In the genomic region with DNA sequence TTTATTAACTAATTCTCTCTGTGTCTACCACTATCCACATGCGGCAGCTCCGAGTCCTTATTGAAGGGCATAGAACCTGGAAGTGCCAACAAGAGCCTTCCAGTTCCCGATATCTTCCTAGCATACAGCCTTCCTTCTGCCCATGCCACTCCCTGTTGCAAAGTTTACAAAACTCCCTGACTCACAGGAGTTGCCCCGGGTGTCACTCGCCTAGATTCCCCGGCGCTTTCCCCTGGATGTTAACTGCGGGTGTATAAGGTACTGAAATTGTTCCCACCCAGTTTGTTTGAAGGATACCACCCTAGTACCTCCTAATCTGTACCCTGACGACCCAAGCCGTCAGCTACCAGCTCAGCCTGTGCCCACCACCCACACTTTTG, we compare ENCODE assay signal across 17 mouse cellular contexts.
DNase-seq lines count a peak whose midpoint lies in the region; ATAC-seq lines count a peak whose summit lies in the region.
"Had no signal": no experiment of that assay in that cellular context is flagged by ENCODE, and none has a peak within 500 bp of the region (broad histone marks: within the 10 kb centered on the region; RNA-seq: fewer than 3 reads in every experiment).

No protein-coding gene starts in this region.

- H3K9me3 ChIP-seq in heart, embryonic 13.5 days = no peaks in the 10 kb centered on the region
- no peaks in the 10 kb centered on the region for H3K9me3 ChIP-seq in heart, embryonic 12.5 days (replicated peaks)
- H3K9me3 ChIP-seq in lung, embryonic 16.5 days (ENCODE audit: control insufficient read depth, low read length) = no peaks in the 10 kb centered on the region
- H3K9me3 ChIP-seq: G1E; limb, embryonic 12.5 days had no signal

- H3K36me3 ChIP-seq in heart, embryonic 13.5 days = no peaks in the 10 kb centered on the region
- no peaks in the 10 kb centered on the region for H3K36me3 ChIP-seq in heart, embryonic 12.5 days
- no peaks in the 10 kb centered on the region for H3K36me3 ChIP-seq in lung, embryonic 16.5 days (ENCODE audit: control insufficient read depth, insufficient read depth, low read length)
- H3K36me3 ChIP-seq: G1E; limb, embryonic 12.5 days had no signal

- H3K9ac ChIP-seq in heart, embryonic 13.5 days = no peak overlapping the region
- H3K9ac ChIP-seq in heart, embryonic 12.5 days = no peak overlapping the region
- H3K9ac ChIP-seq in lung, embryonic 16.5 days (ENCODE audit: low read length) = no peak overlapping the region
- H3K9ac ChIP-seq: limb, embryonic 12.5 days had no signal

- peaks cover 16% of the 10 kb centered on the region for H3K4me1 ChIP-seq in heart, embryonic 13.5 days
- no peaks in the 10 kb centered on the region; the same call in 1 of the 2 replicates for H3K4me1 ChIP-seq in heart, embryonic 12.5 days (replicated peaks)
- H3K4me1 ChIP-seq in lung, embryonic 16.5 days (replicated peaks; ENCODE audit: control insufficient read depth, insufficient read depth, low read length) = peaks cover 10% of the 10 kb centered on the region

- H3K4me2 ChIP-seq in heart, embryonic 13.5 days = no peak overlapping the region
- no peak overlapping the region for H3K4me2 ChIP-seq in heart, embryonic 12.5 days
- no peak overlapping the region for H3K4me2 ChIP-seq in lung, embryonic 16.5 days (ENCODE audit: low read depth, low read length)
- H3K4me2 ChIP-seq: limb, embryonic 12.5 days had no signal

- peak; percentile 31 for DNase-seq in adrenal gland, adult 8-10 months
- DNase-seq in adrenal gland, adult (ENCODE audit: inconsistent age in 2 of 2, low spot score in 1 of 2) = no peak
- DNase-seq in lung, postnatal 10 days = no peak
- peak; percentile 68 for DNase-seq in fat pad, adult 2 months (ENCODE audit: extremely low read depth, low read depth, low spot score)
- no peak for DNase-seq in natural killer cell, adult 2 months (ENCODE audit: low spot score in 2 of 2)
- DNase-seq: cerebellum, adult 9-10 months; layer of hippocampus, adult 9-11 months; midbrain, embryonic 14.5 days; thymus, postnatal 14 days had no signal

- no peak for ATAC-seq in heart, embryonic 13.5 days (ENCODE audit: extremely low read depth, insufficient number of reproducible peaks, low FRiP score, low TSS enrichment)
- no peak for ATAC-seq in heart, embryonic 12.5 days (ENCODE audit: insufficient number of reproducible peaks, low FRiP score)
- ATAC-seq in lung, embryonic 16.5 days (ENCODE audit: low read depth) = 0 out of 2 replicates have a peak, but pooled peaks have one; percentile 13
- ATAC-seq: CD4-positive, CD25-positive, alpha-beta regulatory T cell, adult 4 months; hindbrain, postnatal 0 days had no signal

- peak overlapping the region; percentile 72 for H3K27ac ChIP-seq in heart, embryonic 13.5 days (replicated peaks)
- no peak overlapping the region for H3K27ac ChIP-seq in heart, embryonic 12.5 days (ENCODE audit: poor library complexity, severe bottlenecking)
- H3K27ac ChIP-seq in lung, embryonic 16.5 days (ENCODE audit: low read length) = peak overlapping the region; percentile 36; the same call in 1 of the 2 replicates
- H3K27ac ChIP-seq: hindbrain, postnatal 0 days; limb, embryonic 12.5 days had no signal

- WGBS in heart, embryonic 13.5 days = 74% methylated on average over 10 of the region's 10 CpGs
- WGBS in heart, embryonic 12.5 days = 85% methylated on average over 10 of the region's 10 CpGs
- 76% methylated on average over 10 of the region's 10 CpGs for WGBS in lung, embryonic 16.5 days

- no peak overlapping the region for H3K4me3 ChIP-seq in heart, embryonic 13.5 days
- H3K4me3 ChIP-seq in heart, embryonic 12.5 days = no peak overlapping the region
- no peak overlapping the region for H3K4me3 ChIP-seq in lung, embryonic 16.5 days (ENCODE audit: low read length)
- H3K4me3 ChIP-seq: limb, embryonic 12.5 days; myocyte had no signal

- no peaks in the 10 kb centered on the region for H3K27me3 ChIP-seq in heart, embryonic 13.5 days (replicated peaks)
- H3K27me3 ChIP-seq in heart, embryonic 12.5 days (replicated peaks) = no peaks in the 10 kb centered on the region; the same call in none of the 2 replicates
- H3K27me3 ChIP-seq in lung, embryonic 16.5 days (ENCODE audit: control insufficient read depth, insufficient read depth, low read depth, low read length) = no peaks in the 10 kb centered on the region
- H3K27me3 ChIP-seq: limb, embryonic 12.5 days had no signal

Comparison
In these comparisons a context has a peak if more than half of its experiments do, and no peak if none do; other contexts are left out.
1. DNase-seq: peak in adrenal gland, adult 8-10 months (single experiment) and fat pad, adult 2 months (single experiment); none in adrenal gland, adult (0 of 2), lung, postnatal 10 days (single experiment) and natural killer cell, adult 2 months (0 of 2).